Mouse (Mus musculus): ENCODE measurements around the gene Hccs.
"Not testable (repeated sequence)": the region's sequence is repeated elsewhere in the genome, so short reads cannot be mapped to it uniquely, and the experiment has no call there.

Gene Hccs

GRCm38 (mm10) chrX:169319945-169320667, at the start of gene Hccs:
TSS of gene Hccs (minus strand) at chrX:169320372.
- peak; percentile 96 for DNase-seq (ENCODE audit: low read depth, low spot score)

GRCm38 (mm10) chrX:169357146-169357772, 37.1 kb upstream of the Hccs start:
- DNase-seq (ENCODE audit: low read depth, low spot score): no peak

- no peak for DNase-seq (ENCODE audit: low read depth, low spot score)
Measured at GRCm38 (mm10) chrX:169338213-169338612, 18.0 kb upstream of the Hccs start.

- DNase-seq (ENCODE audit: low read depth, low spot score): no peak
Measured at GRCm38 (mm10) chrX:169337559-169337958, 17.4 kb upstream of the Hccs start.

GRCm38 (mm10) chrX:169332264-169332663, 12.1 kb upstream of the Hccs start:
- peak; percentile 20 for DNase-seq (ENCODE audit: low read depth, low spot score)

GRCm38 (mm10) chrX:169325929-169326595, 5.9 kb upstream of the Hccs start:
- DNase-seq (ENCODE audit: low read depth, low spot score): no peak

- not testable (repeated sequence) for DNase-seq (ENCODE audit: low read depth, low spot score)
Measured at GRCm38 (mm10) chrX:169320668-169321005, 465 bp upstream of the Hccs start.

GRCm38 (mm10) chrX:169319066-169319760, 959 bp downstream of the Hccs start:
- DNase-seq (ENCODE audit: low read depth, low spot score): no peak

GRCm38 (mm10) chrX:169308559-169308958, 11.6 kb downstream of the Hccs start:
- no peak for DNase-seq (ENCODE audit: low read depth, low spot score)

GRCm38 (mm10) chrX:169303945-169304344, 16.2 kb downstream of the Hccs start:
- DNase-seq (ENCODE audit: low read depth, low spot score): peak; percentile 55

GRCm38 (mm10) chrX:169302271-169303045, 17.7 kb downstream of the Hccs start:
- peak; percentile 6 for DNase-seq (ENCODE audit: low read depth, low spot score)

- peak; percentile 5 for DNase-seq (ENCODE audit: low read depth, low spot score)
Measured at GRCm38 (mm10) chrX:169299579-169299978, 20.6 kb downstream of the Hccs start.

- no peak for DNase-seq (ENCODE audit: low read depth, low spot score)
Measured at GRCm38 (mm10) chrX:169263433-169264172, 56.6 kb downstream of the Hccs start.

GRCm38 (mm10) chrX:169262212-169262611, 58.0 kb downstream of the Hccs start:
- no peak for DNase-seq (ENCODE audit: low read depth, low spot score)

- DNase-seq (ENCODE audit: low read depth, low spot score): no peak
Measured at GRCm38 (mm10) chrX:169261034-169261433, 59.1 kb downstream of the Hccs start.

- DNase-seq (ENCODE audit: low read depth, low spot score): no peak
Measured at GRCm38 (mm10) chrX:169256741-169257140, 63.4 kb downstream of the Hccs start.

GRCm38 (mm10) chrX:169255915-169256314, 64.3 kb downstream of the Hccs start:
- no peak for DNase-seq (ENCODE audit: low read depth, low spot score)

- no peak for DNase-seq (ENCODE audit: low read depth, low spot score)
Measured at GRCm38 (mm10) chrX:169222357-169223062, 97.7 kb downstream of the Hccs start.

GRCm38 (mm10) chrX:169220064-169220463, 100.1 kb downstream of the Hccs start:
- DNase-seq (ENCODE audit: low read depth, low spot score): peak; percentile 0

GRCm38 (mm10) chrX:169210019-169210418, 110.2 kb downstream of the Hccs start:
- peak; percentile 1 for DNase-seq (ENCODE audit: low read depth, low spot score)

All from ZHBTc4 (cell line).